Mouse (Mus musculus) left cerebral cortex, postnatal 36 days (tissue): ENCODE measurements at regions not wholly inside any gene's neighbourhood (a gene's known extent, or its start where the extent isn't known, plus 50 kb on each side); places are given as distances from the start of the nearest gene placed in this dataset.

Experiments
- DNase-seq, 2 experiments: peaks; one replicate each; pipeline ENCODE4 v3.0.0; 2021 to 2022; ENCODE audit warnings: low spot score in 2 of 2, mixed read lengths in 1 of 2
- intact Hi-C: fragments of 180-260 bp; cut with DNase I; formaldehyde crosslinking; loops from one replicate; pipeline ENCODE4 v1.15.1; 2025

DNA sequence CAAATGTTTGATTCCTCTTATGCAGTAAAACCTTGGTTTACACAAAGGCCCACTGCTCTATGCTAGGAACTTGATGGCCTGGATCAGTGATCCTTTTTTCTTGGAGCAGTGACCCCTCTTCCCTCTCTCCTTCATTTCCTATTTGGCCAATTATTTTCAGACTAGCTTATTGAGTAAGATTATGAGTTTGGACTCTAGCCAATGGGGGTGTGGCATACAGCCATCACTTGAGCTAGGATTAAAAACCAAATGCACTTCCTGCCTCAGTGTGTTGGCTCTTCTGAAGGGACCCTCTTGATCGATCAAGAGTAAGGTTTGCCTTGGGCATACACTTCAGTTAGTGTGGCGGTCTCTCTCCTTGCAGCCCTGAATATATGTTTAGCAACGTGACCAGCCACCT is 1172.6 kb upstream of the Gulo start:
- intact Hi-C loops: no loop called here
- no peak for DNase-seq

DNA sequence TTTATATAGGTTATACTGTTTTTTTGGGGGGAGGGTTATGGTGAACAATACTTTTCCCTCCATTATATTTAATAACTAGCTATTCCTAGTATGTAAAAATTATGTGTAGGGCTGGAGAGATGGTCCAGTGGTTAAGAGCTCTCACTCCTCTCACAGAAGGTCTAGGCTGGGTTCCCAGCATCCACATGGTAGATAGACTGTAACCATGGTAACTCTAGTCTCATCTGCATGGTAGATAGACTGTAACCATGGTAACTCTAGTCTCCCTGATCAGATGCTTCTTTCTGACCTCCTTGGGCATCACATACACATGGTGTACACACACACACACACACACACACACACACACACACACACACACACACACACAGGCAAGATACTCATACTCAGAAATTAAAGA is 1170.5 kb upstream of the Gulo start:
- no peak for DNase-seq
- intact Hi-C loops: no loop called here

DNA sequence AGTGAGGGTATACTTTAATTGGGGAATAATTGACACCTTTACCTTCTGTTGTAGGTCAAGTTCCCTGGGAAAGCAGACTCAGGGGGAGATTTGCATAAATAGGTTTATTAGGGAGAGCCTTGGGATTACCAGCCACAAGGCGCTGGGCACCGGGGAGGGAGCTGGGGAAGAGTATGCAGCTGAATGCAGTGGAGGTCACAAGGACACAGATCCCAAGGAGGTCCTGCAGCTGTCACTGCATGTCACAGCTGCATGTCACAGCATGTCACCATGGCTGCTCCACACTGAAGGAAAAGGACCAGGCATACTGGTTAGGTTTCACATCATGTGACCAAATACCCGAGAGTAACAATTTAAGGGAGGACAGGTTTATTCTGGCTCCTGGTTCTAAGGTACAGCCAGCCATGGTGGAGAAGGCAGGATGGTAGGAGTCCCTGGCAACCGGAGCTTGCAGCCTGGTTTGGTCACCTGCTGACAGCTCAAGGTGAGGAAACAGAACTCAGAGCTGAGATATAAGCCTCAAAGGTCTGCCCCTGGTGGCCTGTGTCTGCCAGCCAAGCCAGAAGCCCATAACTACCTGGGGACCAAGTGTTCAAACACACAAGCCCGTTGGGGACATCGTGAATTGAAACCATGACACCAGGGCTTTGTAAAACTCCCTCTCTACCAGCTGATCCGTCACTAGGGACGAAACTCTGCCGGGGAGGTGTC is 1169.5 kb upstream of the Gulo start:
- intact Hi-C loops: no loop called here
- no peak for DNase-seq

DNA sequence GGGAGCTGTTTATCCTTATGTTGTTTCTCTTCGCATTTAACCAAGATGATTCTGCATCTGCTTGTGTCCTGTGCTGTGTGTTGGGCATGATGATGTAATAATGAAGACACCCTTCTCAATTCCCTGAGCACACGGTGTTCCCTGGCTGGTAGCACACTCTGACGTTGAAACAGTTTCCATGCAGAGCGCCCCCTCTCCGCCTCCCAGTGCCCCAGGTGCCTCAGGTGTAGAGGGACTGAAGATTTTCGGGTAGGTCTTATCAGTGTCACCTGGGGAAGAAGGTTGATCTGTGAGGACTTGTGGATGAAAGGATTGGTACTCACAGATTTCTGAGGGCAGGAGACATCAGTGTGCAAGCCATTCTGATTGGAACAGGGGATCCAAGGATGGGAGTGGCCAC is 1167.7 kb upstream of the Gulo start:
- DNase-seq: no peak
- intact Hi-C loops: no loop called here

DNA sequence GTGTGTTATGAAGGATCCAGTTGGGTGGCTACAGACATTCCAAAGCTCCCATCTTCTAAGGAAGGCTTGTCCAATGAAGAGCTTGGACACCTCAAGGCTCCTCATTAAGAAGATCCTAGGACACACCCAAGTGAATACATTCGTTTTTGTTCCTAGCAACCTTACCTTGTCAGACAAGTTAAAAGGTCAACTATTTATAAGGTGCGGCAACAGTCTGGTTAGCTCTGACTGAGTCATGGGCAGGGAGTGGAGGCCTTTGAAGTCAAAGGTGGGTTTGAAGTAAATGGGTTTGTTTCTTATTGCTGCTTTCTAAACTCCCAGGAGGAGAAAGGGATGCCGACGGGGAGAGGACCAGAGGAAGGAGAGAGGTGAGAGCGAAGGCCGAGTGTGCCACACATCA is 1167.1 kb upstream of the Gulo start:
- no peak for DNase-seq
- intact Hi-C loops: no loop called here

DNA sequence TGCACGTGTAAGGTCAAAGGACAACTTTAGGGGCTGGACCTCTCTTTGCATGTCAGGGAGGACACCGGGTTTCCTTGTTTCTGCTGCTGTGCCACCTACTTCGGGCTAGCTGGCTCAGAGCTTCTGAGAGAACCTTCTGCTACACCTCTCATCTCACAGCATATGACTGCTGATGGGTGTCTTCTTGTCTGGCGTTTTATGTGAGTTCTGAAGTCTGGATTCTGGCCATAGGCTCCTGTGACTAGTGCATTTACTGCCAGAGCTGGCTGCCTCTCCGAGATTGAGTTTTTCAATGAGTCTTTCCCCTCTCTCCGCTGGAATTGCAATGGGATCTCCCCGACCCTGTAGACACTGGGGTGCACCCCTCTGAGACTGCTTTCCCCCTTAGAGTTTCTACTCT is 1165.9 kb upstream of the Gulo start:
- intact Hi-C loops: no loop called here
- no peak for DNase-seq

DNA sequence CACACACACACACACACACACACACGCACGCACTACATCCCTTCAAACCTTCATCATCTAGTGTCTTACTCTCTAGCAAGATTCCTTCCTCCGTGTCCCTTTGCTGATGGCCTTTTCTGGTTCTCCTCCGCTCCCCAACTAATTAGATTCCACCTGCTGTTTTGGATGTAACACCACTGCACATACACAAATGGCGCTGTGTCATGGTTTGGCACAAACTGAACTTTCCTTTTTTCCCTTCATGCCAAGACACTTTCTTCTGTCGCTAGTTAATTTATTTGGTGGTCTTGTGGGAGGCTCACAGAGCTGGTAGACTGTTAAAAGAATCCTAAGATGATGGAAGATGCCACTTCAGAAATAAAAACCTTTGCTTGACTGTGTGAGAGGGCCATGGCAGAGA is 1161.8 kb upstream of the Gulo start:
- DNase-seq: no peak
- intact Hi-C loops: no loop called here

DNA sequence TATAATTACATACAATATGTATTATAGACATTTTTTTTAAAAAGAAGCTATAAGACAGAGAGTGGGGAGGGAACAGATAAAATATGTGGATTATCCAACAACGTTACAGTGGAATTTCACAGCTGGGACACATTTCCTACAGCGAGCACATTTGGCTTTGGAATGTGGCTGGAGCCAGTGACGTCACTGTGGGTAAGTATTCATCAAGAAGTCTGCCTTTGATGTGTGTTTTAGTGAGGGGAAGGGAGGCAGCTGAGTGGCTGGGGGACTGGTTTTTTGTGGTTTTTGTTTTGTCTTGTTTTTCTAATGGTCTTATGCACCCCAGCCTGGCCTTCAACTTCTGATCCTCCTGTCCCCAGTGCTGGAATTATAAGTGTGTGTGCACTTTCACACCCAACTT is 1161.2 kb upstream of the Gulo start:
- intact Hi-C loops: no loop called here
- DNase-seq: no peak

DNA sequence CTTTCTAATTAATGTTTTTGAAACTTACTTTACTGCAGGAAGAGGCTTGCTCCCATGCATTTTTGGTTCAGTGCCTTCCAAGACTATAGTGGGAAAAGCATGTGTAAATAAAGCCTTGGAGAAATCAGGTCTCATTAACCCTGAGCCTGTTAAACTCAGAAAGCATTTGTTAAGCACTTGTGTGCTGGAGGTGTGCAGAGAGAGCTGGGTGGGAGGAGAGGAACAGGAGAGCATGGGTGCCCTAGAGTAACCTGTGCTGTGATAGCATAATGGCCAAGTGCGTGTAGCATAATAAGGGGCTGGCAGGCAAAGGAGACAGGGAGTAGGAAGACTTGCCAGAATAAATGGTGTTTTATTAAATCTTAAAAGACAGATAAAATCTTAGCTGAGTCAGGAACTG is 1160.2 kb upstream of the Gulo start:
- intact Hi-C loops: no loop called here
- no peak for DNase-seq

DNA sequence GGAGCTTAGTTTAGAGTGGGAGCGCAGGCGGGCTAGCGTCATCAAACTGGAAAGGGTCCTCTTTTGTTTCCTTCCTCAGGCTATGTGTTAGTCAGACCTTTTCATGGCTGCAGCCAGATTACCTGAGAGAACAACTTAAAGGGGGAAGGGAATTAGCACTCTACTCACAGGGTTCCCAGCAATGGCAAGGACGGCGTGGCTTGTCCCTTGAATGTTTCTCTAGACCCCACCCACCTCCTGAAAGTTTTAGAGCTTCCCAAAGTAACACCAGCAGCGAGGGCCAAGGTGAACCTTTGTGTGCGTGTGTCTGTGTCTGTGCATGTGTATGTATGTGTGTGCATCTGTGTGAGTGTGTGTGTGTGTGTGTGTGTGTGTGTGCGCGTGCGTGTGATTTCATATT is 1151.0 kb upstream of the Gulo start:
- DNase-seq: no peak
- intact Hi-C loops: no loop called here

DNA sequence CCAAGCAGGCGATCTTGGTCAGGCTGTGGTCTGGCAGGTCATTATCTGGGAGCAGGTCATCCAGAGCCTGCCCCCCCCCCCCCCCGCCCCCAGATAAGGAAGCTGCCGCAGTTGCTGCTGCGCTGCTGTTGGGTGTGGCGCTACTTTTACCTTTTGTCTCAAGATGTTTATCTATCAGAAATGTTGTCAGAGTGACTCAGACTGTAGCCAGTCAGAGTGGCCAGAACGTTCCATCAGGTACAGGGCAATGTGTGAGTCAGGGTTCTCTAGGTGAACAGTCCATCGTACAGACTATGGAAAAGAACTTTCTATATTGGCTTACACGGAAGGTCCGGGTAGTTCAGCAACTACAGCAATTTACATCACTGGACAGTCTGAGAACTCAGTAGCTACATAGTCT is 1149.9 kb upstream of the Gulo start:
- no peak for DNase-seq
- intact Hi-C loops: no loop called here

DNA sequence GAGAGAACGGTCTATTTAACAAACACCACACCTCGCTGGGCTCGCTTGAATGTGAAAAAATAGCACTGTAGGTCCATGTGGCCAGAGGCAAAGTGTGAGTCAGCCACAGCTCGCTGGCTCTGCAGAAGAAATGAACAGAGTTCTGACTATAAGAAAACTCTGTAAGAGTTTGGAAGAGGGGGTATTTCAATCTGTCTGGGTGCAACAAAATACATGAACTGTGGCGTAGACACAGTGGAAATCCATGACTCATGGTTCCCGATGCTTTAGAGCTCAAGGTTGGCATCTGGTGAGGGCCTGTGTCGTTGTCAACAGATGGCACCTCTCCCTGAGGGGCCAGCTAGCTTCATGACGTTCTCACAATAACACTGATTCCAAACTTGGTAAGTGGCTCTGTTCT is 1147.4 kb upstream of the Gulo start:
- intact Hi-C loops: no loop called here
- DNase-seq: no peak

DNA sequence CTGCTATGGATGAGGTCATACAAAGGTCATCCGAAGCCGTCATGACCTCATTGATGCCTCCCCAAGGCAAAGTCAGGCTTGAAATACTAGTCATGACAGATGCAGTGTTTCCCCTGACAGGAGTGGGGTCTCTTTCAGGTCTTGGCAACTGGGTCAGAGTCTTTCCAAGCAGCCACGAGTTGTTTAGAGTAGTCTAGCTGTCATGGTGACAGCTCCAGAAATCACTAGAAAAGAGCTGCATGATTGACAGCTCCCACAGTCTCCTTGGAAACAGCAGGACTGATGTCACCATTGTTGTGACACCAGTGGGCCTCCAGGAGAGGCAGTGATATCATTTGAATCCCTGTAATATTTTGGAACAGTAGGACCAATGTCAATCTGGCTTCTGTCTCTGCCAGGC is 1144.6 kb upstream of the Gulo start:
- no peak for DNase-seq
- intact Hi-C loops: no loop called here

DNA sequence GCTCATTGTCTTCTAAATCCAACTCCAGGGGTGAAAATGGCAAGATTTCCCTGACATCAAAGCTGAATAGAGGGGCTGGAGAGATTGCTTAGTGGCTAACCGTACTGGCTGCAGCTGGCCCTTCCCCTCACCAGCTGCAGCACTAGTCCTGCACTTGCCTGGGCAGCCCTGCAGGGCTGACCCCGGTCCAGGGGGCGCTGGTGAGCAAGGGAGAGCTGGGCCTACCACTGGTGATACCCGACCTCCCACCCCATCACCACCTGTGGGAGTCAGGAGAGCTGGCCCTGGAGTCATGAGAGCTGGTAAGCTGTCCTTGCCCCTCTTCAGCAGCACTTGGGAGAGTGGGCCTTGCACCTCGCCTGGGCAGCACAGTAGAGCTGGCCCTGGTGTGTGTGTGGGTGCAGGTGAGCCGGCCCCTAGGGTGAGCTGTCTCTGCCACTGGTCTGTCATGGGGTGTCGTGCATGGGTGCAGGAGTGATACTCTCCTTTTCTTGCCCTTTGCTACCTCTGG is 1141.0 kb upstream of the Gulo start:
- intact Hi-C loops: no loop called here
- DNase-seq: no peak

DNA sequence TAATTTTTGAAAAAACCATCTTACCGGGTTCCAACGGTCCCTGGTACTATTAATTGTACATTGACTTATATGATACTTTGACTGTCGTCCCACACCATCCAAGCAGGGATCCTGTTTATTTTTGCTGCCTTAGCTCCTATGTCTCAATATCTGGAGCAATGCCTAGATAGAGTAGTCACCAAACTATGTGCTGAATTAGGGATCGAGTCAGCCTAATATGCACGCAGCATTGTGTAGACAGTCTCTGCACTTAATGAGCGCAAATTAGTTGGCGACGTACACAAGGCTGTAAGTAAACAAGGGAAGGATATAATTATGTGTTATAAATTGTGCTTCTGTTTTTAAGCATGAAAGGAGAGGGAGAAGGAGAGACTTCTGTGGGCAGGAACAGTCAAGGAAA is 1140.1 kb upstream of the Gulo start:
- DNase-seq: no peak
- intact Hi-C loops: no loop called here

DNA sequence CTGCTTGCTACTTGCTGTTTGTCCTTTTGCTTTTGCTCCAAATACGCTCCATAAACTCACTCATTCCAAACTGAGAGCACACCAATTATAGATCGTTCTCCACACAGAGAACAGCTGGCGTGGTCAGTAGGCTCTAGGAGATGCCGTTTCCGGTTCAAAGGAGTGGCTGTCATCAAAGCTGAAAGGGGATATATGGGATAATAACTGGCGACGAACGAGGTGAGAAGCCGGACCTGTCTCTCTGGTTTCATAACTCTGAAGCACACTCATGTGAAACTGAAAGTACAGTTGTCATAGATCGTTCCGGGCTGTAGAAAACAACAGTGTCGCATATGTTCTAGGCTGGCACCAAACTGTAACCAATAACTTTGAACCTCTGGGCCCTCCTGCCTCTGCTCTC is 1137.6 kb upstream of the Gulo start:
- intact Hi-C loops: no loop called here
- DNase-seq: no peak

DNA sequence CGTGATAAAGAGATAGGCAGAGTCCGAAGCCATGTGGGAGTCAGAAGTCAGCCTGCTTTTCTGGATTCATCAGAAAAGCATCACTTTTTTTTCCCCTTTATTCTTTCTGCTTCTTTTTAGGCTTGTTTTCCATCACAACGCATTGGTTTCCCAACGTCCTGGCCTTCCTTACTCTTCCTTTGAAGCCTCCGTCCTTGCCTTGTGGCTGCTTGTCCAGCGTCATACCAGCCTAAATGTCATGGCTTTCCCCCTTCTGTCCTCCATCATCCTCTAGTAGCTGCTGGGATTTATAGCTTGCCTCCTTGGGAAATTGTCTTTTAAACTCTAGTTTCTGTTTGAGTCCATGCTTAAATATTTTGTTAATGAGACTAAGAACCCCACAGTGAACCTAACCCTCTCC is 1136.0 kb upstream of the Gulo start:
- DNase-seq: no peak
- intact Hi-C loops: no loop called here

DNA sequence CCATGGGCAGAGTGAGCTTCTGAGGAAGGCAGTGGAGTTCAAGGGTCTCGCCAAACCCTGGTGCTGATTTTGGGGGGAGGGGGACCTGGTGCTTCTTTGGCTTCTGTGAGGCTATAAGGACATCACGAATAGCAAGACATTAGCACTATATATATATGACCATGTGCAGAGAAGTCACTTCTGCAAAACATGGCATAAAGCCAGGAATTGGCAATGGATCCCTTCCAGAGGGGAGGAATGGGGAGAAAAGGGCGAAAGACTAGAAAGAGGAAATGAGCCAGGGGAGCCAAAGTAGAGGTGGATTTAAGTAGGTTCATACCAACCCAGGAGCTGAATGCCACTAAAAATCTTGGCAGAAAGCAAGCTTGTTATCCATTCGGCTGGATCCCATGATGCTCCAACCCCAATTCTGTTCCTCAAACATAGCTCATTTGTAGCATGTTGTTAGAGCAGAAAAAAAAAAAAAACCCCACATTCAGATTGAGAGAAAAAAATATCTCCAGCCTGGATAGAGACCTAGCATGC is 1135.5 kb upstream of the Gulo start:
- DNase-seq: no peak
- intact Hi-C loops: loop anchor here (5.0 kb wide), 2 partner anchors 43 to 87 kb away; no protein-coding TSS in a partner anchor

DNA sequence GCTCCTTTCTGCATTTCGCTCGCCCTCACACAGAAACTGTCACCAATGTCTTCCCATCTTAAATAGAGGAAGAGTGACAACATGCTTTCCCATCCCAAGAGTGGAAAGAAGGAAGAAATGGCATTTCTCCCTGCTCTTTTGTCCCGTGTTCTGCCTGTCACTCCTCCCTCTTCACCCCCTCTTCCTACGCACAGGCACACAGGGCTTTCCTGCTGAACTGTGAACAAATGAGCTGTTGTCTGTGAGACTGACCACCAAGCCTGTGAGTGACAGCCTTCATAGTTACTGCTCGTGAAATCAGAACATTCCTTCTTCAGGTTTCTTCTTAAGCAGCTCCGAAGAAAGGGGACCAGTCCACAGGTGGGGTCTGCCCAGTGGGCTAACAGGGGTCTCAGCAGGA is 1134.8 kb upstream of the Gulo start:
- intact Hi-C loops: loop anchor here (5.0 kb wide), 2 partner anchors 43 to 87 kb away; no protein-coding TSS in a partner anchor
- no peak for DNase-seq

DNA sequence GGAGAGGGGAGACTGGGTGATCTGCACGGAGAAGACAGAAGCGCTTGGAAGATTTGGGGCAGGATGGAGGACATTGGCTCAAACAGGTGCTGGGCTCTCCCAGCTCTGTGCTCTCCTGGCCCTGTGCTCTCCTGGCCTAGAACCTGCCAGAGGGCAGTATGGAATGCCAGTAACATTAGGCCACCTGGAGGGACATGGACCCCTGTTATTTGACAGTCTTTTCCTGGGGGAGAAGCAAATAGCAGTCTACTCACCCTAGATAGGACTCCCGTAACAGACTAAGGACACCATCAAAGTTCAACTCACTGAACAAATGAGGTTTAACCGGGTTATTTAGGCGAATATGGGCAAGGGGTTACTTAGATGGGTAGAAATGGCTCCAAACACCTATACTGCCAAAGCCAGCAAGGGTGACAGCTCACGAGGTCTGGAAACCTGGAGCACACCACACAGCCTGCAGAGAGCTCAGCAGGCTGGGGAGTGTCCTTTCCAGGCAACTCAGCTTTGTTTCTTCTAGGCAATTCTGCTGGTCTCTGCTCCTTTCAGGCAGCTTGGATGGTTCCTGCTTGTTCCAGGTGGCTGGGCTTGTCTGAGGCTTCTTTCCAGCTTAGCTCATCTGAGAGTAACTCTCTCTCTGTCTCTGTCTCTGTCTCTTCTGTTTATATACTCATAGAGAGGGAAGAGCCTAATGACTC is 1133.7 kb upstream of the Gulo start:
- DNase-seq: no peak
- intact Hi-C loops: loop anchor here (5.0 kb wide), 2 partner anchors 45 to 85 kb away; no protein-coding TSS in a partner anchor
